Mouse (Mus musculus): Measurements from ENCODE around the gene Suv39h1.
"Not testable (repeated sequence)": the region's sequence is repeated elsewhere in the genome, so short reads cannot be mapped to it uniquely, and the experiment has no call there.

Gene Suv39h1

GRCm38 (mm10) chrX:8026811-8027210, 47.7 kb downstream of the Suv39h1 start:
- no peak for DNase-seq (ENCODE audit: low spot score in 2 of 2)

- no peak for DNase-seq (ENCODE audit: low spot score in 2 of 2)
Measured at GRCm38 (mm10) chrX:8024795-8025194, 49.8 kb downstream of the Suv39h1 start.

- DNase-seq (ENCODE audit: low spot score in 2 of 2): no peak
Measured at GRCm38 (mm10) chrX:8020111-8020778, 54.3 kb downstream of the Suv39h1 start.

GRCm38 (mm10) chrX:8018286-8018685, 56.3 kb downstream of the Suv39h1 start, which contains the start of gene Glod5:
TSS of gene Glod5 (minus strand) at chrX:8018492.
- no peak for DNase-seq (ENCODE audit: low spot score in 2 of 2)

- DNase-seq (ENCODE audit: low spot score in 2 of 2): peak; percentile 4 to 13
Measured at GRCm38 (mm10) chrX:8017142-8017541, 57.4 kb downstream of the Suv39h1 start.

- not testable (repeated sequence) for DNase-seq (ENCODE audit: low spot score in 2 of 2)
Measured at GRCm38 (mm10) chrX:8015675-8016074, 58.9 kb downstream of the Suv39h1 start.

- DNase-seq (ENCODE audit: low spot score in 2 of 2): no peak
Measured at GRCm38 (mm10) chrX:8013569-8014314, 60.8 kb downstream of the Suv39h1 start.

GRCm38 (mm10) chrX:8013157-8013556, 61.4 kb downstream of the Suv39h1 start:
- no peak for DNase-seq (ENCODE audit: low spot score in 2 of 2)
